Mouse (Mus musculus): ENCODE measurements around the gene Espn. TPM values are rescaled to one million over a fixed set of nuclear protein-coding genes. Genes with fewer than 3 reads are reported as not detected.

Gene Espn
- polyA plus RNA-seq, 1 experiment, result 0.97 TPM

GRCm38 (mm10) chr4:152169103-152169502 lies 16.9 kb upstream of the Espn start:
- no peak for TF ChIP-seq POLR2A (IDR thresholded peaks at IDR 0.05; ENCODE audit: borderline replicate concordance, low read depth, low read length)
- TF ChIP-seq CTCF (IDR thresholded peaks at IDR 0.05; ENCODE audit: low read depth, low read length), result no peak
- Histone ChIP-seq H3K4me3 (ENCODE audit: insufficient read depth, low read length) (no peak overlapping the region), H3K4me1 (ENCODE audit: control insufficient read depth, insufficient read depth, low read length) (peaks cover 8% of the 10 kb centered on the region), H3K27ac (ENCODE audit: insufficient read depth, low read depth, low read length) (no peak overlapping the region)

GRCm38 (mm10) chr4:152168052-152168451 lies 15.9 kb upstream of the Espn start:
- peaks cover 8% of the 10 kb centered on the region for H3K4me1 ChIP-seq (ENCODE audit: control insufficient read depth, insufficient read depth, low read length)
- TF ChIP-seq CTCF (IDR thresholded peaks at IDR 0.05; ENCODE audit: low read depth, low read length), result no peak
- no peak for TF ChIP-seq POLR2A (IDR thresholded peaks at IDR 0.05; ENCODE audit: borderline replicate concordance, low read depth, low read length)

GRCm38 (mm10) chr4:152165036-152165931 lies 13.1 kb upstream of the Espn start:
- H3K27ac ChIP-seq (ENCODE audit: insufficient read depth, low read depth, low read length), result peak overlapping the region; percentile 88
- peak; percentile 98 for TF ChIP-seq CTCF (IDR thresholded peaks at IDR 0.05; ENCODE audit: low read depth, low read length)
- no peak for TF ChIP-seq POLR2A (IDR thresholded peaks at IDR 0.05; ENCODE audit: borderline replicate concordance, low read depth, low read length)
- H3K4me1 ChIP-seq (ENCODE audit: control insufficient read depth, insufficient read depth, low read length), result peaks cover 8% of the 10 kb centered on the region
- H3K4me3 ChIP-seq (ENCODE audit: insufficient read depth, low read length), result peak overlapping the region; percentile 35

More at GRCm38 (mm10) chr4:152168052-152168451, 15.9 kb upstream of the Espn start:
- Histone ChIP-seq H3K4me3 (ENCODE audit: insufficient read depth, low read length) (no peak overlapping the region), H3K27ac (ENCODE audit: insufficient read depth, low read depth, low read length) (no peak overlapping the region)

- Histone ChIP-seq H3K4me1 (ENCODE audit: control insufficient read depth, insufficient read depth, low read length) (peaks cover 12% of the 10 kb centered on the region), H3K27ac (ENCODE audit: insufficient read depth, low read depth, low read length) (no peak overlapping the region)
- TF ChIP-seq POLR2A (IDR thresholded peaks at IDR 0.05; ENCODE audit: borderline replicate concordance, low read depth, low read length) (no peak), CTCF (IDR thresholded peaks at IDR 0.05; ENCODE audit: low read depth, low read length) (no peak)
Measured at GRCm38 (mm10) chr4:152162748-152163147, 10.6 kb upstream of the Espn start.

DNA sequence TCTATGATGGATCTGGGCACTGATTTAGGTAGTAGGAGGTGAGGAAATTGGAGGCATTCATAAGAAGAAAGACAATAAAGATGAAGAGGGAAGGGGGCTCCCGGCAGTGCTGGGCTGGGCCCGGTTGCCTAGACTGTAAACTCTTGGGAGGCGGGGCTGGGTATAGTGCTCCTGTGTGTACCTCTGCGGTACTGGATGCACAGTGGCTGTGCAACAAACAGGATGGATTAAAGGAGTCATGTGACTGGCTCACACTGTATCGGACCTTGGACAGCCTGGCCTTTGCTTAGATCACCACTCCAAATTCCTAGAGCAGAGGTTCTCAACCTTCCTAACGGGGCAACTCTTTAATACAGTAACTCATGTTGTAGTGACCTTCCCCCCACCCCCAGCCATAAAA lies 9.4 kb upstream of the Espn start:
- H3K4me3 ChIP-seq (ENCODE audit: insufficient read depth, low read length), result no peak overlapping the region
- peaks cover 12% of the 10 kb centered on the region for H3K4me1 ChIP-seq (ENCODE audit: control insufficient read depth, insufficient read depth, low read length)
- no peak overlapping the region for H3K27ac ChIP-seq (ENCODE audit: insufficient read depth, low read depth, low read length)
- TF ChIP-seq CTCF (IDR thresholded peaks at IDR 0.05; ENCODE audit: low read depth, low read length) (no peak), POLR2A (IDR thresholded peaks at IDR 0.05; ENCODE audit: borderline replicate concordance, low read depth, low read length) (no peak)

More at GRCm38 (mm10) chr4:152162748-152163147, 10.6 kb upstream of the Espn start:
- H3K4me3 ChIP-seq (ENCODE audit: insufficient read depth, low read length), result no peak overlapping the region

DNA sequence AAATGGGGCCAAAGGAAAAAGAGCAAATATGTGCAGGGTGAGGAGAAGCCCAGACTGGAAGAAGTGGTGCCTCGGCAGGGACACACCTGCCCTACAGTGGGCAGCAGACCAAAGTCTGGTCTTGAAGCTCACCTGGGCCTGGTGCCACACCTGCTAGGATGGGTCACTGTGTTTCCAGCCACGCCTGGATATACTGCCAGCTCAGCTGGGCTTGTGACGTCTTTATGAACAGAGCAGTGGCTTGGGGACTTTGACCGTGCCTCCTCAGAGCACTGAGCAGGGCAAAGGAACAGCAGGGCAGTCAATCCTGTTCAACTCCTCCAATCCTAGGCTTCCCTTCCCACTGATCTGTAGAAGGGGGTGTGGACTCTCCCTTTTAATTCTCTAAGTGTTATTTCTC lies 8.6 kb upstream of the Espn start:
- no peak for TF ChIP-seq POLR2A (IDR thresholded peaks at IDR 0.05; ENCODE audit: borderline replicate concordance, low read depth, low read length)
- TF ChIP-seq CTCF (IDR thresholded peaks at IDR 0.05; ENCODE audit: low read depth, low read length), result no peak
- Histone ChIP-seq H3K4me3 (ENCODE audit: insufficient read depth, low read length) (no peak overlapping the region), H3K27ac (ENCODE audit: insufficient read depth, low read depth, low read length) (no peak overlapping the region), H3K4me1 (ENCODE audit: control insufficient read depth, insufficient read depth, low read length) (peaks cover 12% of the 10 kb centered on the region)

DNA sequence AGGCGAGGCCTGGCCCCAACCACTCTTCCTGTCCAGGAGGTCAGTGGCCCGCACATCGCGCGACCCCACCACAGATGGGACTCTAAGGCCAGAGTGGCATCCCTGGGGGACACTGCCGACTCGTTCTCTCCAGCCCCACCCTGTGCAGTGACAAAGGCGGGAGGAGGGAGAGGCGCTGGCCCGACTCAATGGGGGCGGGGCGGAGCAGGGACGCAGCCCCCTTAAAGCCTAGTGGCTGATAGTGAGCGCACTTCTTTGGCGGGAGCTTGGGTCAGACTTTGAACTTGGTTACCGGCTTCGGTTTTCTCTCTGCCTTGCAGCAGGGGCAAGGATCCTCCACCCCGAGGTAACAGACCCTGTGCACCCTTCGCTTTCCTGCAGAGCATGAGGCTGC lies 7.1 kb upstream of the Espn start:
- Histone ChIP-seq H3K4me1 (ENCODE audit: control insufficient read depth, insufficient read depth, low read length) (peaks cover 8% of the 10 kb centered on the region), H3K4me3 (ENCODE audit: insufficient read depth, low read length) (peak overlapping the region; percentile 44), H3K27ac (ENCODE audit: insufficient read depth, low read depth, low read length) (no peak overlapping the region)
- TF ChIP-seq CTCF (IDR thresholded peaks at IDR 0.05; ENCODE audit: low read depth, low read length), result no peak
- no peak for TF ChIP-seq POLR2A (IDR thresholded peaks at IDR 0.05; ENCODE audit: borderline replicate concordance, low read depth, low read length)

DNA sequence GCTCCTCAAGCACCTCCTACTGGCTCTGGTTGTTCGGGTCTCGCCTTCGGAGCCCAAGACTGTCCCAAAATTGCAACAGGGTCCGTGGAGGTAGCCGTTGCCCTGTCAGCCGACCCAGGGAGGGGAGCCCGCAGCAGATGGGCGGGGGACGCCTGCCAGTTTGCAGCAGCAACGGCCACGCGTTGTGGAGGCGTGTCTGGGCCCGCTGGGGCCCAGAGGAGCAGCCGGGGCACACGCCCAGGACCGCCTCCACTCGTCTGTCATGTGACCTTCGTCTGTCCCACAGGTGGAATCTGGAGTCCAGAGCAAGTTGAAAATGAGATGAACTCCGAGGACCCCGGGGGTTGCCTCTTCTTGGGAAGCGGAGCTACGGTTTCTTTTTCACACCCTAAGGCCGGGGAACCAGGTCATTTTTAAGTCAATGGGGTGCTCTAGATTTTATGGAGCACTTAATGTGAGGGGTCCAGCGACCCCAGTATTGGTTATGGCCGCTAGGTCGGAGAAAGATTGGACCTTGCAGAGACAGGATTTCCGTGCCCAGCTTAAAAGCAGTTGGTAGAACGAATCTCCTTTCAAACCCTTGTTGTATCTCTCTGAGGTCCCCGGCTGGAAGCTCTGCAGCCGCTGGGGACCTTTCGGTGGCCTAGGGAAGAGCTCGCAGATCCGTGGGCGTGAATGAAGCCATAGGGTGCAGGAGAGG lies 6.6 kb upstream of the Espn start, which contains the start of gene Hes2:
Gene Hes2, plus strand, starts transcription at position 283 of the 700 bp plus-strand sequence.
- no peak for TF ChIP-seq POLR2A (IDR thresholded peaks at IDR 0.05; ENCODE audit: borderline replicate concordance, low read depth, low read length)
- no peak for TF ChIP-seq CTCF (IDR thresholded peaks at IDR 0.05; ENCODE audit: low read depth, low read length)
- Histone ChIP-seq H3K4me3 (ENCODE audit: insufficient read depth, low read length) (peak within 1 kb of the TSS; percentile 44), H3K27ac (ENCODE audit: insufficient read depth, low read depth, low read length) (no peak within 1 kb of the TSS), H3K4me1 (ENCODE audit: control insufficient read depth, insufficient read depth, low read length) (peaks cover 10% of the 10 kb centered on the region)

- H3K4me3 ChIP-seq (ENCODE audit: insufficient read depth, low read length), result peak overlapping the region; percentile 44
Measured at GRCm38 (mm10) chr4:152157779-152158584, 5.8 kb upstream of the Espn start.

More at GRCm38 (mm10) chr4:152157779-152158584, 5.8 kb upstream of the Espn start:
- peaks cover 12% of the 10 kb centered on the region for H3K4me1 ChIP-seq (ENCODE audit: control insufficient read depth, insufficient read depth, low read length)
- H3K27ac ChIP-seq (ENCODE audit: insufficient read depth, low read depth, low read length), result no peak overlapping the region
- TF ChIP-seq CTCF (IDR thresholded peaks at IDR 0.05; ENCODE audit: low read depth, low read length), result peak; percentile 99
- no peak for TF ChIP-seq POLR2A (IDR thresholded peaks at IDR 0.05; ENCODE audit: borderline replicate concordance, low read depth, low read length)

Data from bone marrow macrophage, adult 2 months (primary cell).